Mouse (Mus musculus) ES-Bruce4 (cell line): ENCODE data around the gene Zbtb7a.

Experiments
- CTCF ChIP-seq: IDR thresholded peaks from one replicate; pipeline ENCODE4 v1.8.1; 2011; ENCODE audit warnings: low read depth, low read length
- POLR2A ChIP-seq: IDR thresholded peaks from one replicate; pipeline ENCODE4 v1.8.1; 2011; ENCODE audit warnings: low read length; ENCODE audit not compliant: insufficient read depth

DNA sequence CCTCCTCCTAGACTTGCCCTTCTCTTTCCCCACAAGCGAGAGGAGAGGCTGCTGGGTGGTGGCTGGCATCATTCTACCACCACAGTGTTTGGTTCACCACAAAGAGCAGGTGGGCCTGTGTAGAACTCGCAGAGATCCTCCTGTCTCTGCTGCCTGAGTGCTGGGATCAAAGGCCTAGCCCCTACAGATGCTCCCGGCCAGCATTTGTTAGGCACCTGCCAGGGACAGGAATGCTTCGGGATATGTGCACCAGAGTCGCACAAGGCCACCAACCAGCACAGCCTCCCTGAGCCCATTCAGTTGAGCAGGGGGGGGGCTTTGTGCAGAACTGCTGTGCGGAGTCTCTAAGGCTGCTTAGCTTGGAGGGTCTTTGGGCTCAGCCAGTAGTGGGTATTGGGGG lies 10.3 kb downstream of the Zbtb7a start:
- TF ChIP-seq CTCF (no peak), POLR2A (no peak)
